Mouse (Mus musculus): ENCODE measurements at regions not wholly inside any gene's neighbourhood (a gene's known extent, or its start where the extent isn't known, plus 50 kb on each side); places are given as distances from the start of the nearest gene placed in this dataset.

GRCm38 (mm10) chr3:15154153-15154552 is 177.9 kb downstream of the Gm9733 start:
- H3K4me3 ChIP-seq (ENCODE audit: low read depth, low read length): no peak overlapping the region
- no peaks in the 10 kb centered on the region for H3K27me3 ChIP-seq (ENCODE audit: control insufficient read depth, insufficient read depth, low read length)
- 93% methylated on average over 3 of the region's 3 CpGs for WGBS
- H3K27ac ChIP-seq (ENCODE audit: low read depth, low read length): no peak overlapping the region
- no peaks in the 10 kb centered on the region for H3K36me3 ChIP-seq (ENCODE audit: control insufficient read depth, insufficient read depth, low read length)
- H3K4me2 ChIP-seq (replicated peaks; ENCODE audit: low read depth, low read length): no peak overlapping the region
- no peak for ATAC-seq (ENCODE audit: low FRiP score)
- H3K9ac ChIP-seq (ENCODE audit: low read depth, low read length): no peak overlapping the region
- DNase-seq (ENCODE audit: low spot score): no peak
- no peaks in the 10 kb centered on the region for H3K9me3 ChIP-seq (ENCODE audit: control insufficient read depth, low read length)
- no peaks in the 10 kb centered on the region for H3K4me1 ChIP-seq (replicated peaks; ENCODE audit: control insufficient read depth, insufficient read depth, low read length)

- Histone ChIP-seq H3K4me3 (ENCODE audit: low read depth, low read length) (no peak overlapping the region), H3K27me3 (ENCODE audit: control insufficient read depth, insufficient read depth, low read length) (no peaks in the 10 kb centered on the region), H3K27ac (ENCODE audit: low read depth, low read length) (no peak overlapping the region), H3K9me3 (ENCODE audit: control insufficient read depth, low read length) (no peaks in the 10 kb centered on the region), H3K4me2 (replicated peaks; ENCODE audit: low read depth, low read length) (no peak overlapping the region), H3K36me3 (ENCODE audit: control insufficient read depth, insufficient read depth, low read length) (no peaks in the 10 kb centered on the region), H3K4me1 (replicated peaks; ENCODE audit: control insufficient read depth, insufficient read depth, low read length) (no peaks in the 10 kb centered on the region), H3K9ac (ENCODE audit: low read depth, low read length) (no peak overlapping the region)
- 76% methylated on average over 4 of the region's 4 CpGs for WGBS
- no peak for DNase-seq (ENCODE audit: low spot score)
- no peak for ATAC-seq (ENCODE audit: low FRiP score)
These were observed 175.4 kb downstream of the Gm9733 start for GRCm38 (mm10) chr3:15156681-15157080.

GRCm38 (mm10) chr3:15157842-15158241 is 174.3 kb downstream of the Gm9733 start:
- Histone ChIP-seq H3K9me3 (ENCODE audit: control insufficient read depth, low read length) (no peaks in the 10 kb centered on the region), H3K27ac (ENCODE audit: low read depth, low read length) (no peak overlapping the region), H3K36me3 (ENCODE audit: control insufficient read depth, insufficient read depth, low read length) (no peaks in the 10 kb centered on the region), H3K4me1 (replicated peaks; ENCODE audit: control insufficient read depth, insufficient read depth, low read length) (no peaks in the 10 kb centered on the region), H3K4me3 (ENCODE audit: low read depth, low read length) (no peak overlapping the region), H3K9ac (ENCODE audit: low read depth, low read length) (no peak overlapping the region), H3K27me3 (ENCODE audit: control insufficient read depth, insufficient read depth, low read length) (no peaks in the 10 kb centered on the region), H3K4me2 (replicated peaks; ENCODE audit: low read depth, low read length) (no peak overlapping the region)
- 87% methylated on average over 1 of the region's 1 CpGs for whole genome bisulfite sequencing
- DNase-seq (ENCODE audit: low spot score): no peak
- no peak for ATAC-seq (ENCODE audit: low FRiP score)

- no peaks in the 10 kb centered on the region for H3K27me3 ChIP-seq (ENCODE audit: control insufficient read depth, insufficient read depth, low read length)
- no peak overlapping the region for H3K4me2 ChIP-seq (replicated peaks; ENCODE audit: low read depth, low read length)
- no peak overlapping the region for H3K9ac ChIP-seq (ENCODE audit: low read depth, low read length)
- DNase-seq (ENCODE audit: low spot score) (no peak), ATAC-seq (ENCODE audit: low FRiP score) (no peak)
- no peaks in the 10 kb centered on the region for H3K4me1 ChIP-seq (replicated peaks; ENCODE audit: control insufficient read depth, insufficient read depth, low read length)
- H3K36me3 ChIP-seq (ENCODE audit: control insufficient read depth, insufficient read depth, low read length): no peaks in the 10 kb centered on the region
- WGBS: 90% methylated on average over 8 of the region's 8 CpGs
- H3K27ac ChIP-seq (ENCODE audit: low read depth, low read length): no peak overlapping the region
- no peaks in the 10 kb centered on the region for H3K9me3 ChIP-seq (ENCODE audit: control insufficient read depth, low read length)
- no peak overlapping the region for H3K4me3 ChIP-seq (ENCODE audit: low read depth, low read length)
These were observed 173.2 kb downstream of the Gm9733 start for GRCm38 (mm10) chr3:15158926-15159325.

- Histone ChIP-seq H3K9ac (ENCODE audit: low read depth, low read length) (no peak overlapping the region), H3K27me3 (ENCODE audit: control insufficient read depth, insufficient read depth, low read length) (no peaks in the 10 kb centered on the region), H3K4me3 (ENCODE audit: low read depth, low read length) (no peak overlapping the region), H3K4me2 (replicated peaks; ENCODE audit: low read depth, low read length) (no peak overlapping the region), H3K27ac (ENCODE audit: low read depth, low read length) (no peak overlapping the region), H3K4me1 (replicated peaks; ENCODE audit: control insufficient read depth, insufficient read depth, low read length) (no peaks in the 10 kb centered on the region), H3K36me3 (ENCODE audit: control insufficient read depth, insufficient read depth, low read length) (no peaks in the 10 kb centered on the region), H3K9me3 (ENCODE audit: control insufficient read depth, low read length) (no peaks in the 10 kb centered on the region)
- WGBS: 79% methylated on average over 7 of the region's 8 CpGs
- DNase-seq (ENCODE audit: low spot score) (no peak), ATAC-seq (ENCODE audit: low FRiP score) (no peak)
These were observed 172.0 kb downstream of the Gm9733 start for GRCm38 (mm10) chr3:15159965-15160714.

- no peak overlapping the region for H3K27ac ChIP-seq (ENCODE audit: low read depth, low read length)
- 97% methylated on average over 2 of the region's 2 CpGs for WGBS
- no peak overlapping the region for H3K9ac ChIP-seq (ENCODE audit: low read depth, low read length)
- no peak for ATAC-seq (ENCODE audit: low FRiP score)
- no peak overlapping the region for H3K4me2 ChIP-seq (replicated peaks; ENCODE audit: low read depth, low read length)
- H3K4me1 ChIP-seq (replicated peaks; ENCODE audit: control insufficient read depth, insufficient read depth, low read length): no peaks in the 10 kb centered on the region
- H3K36me3 ChIP-seq (ENCODE audit: control insufficient read depth, insufficient read depth, low read length): no peaks in the 10 kb centered on the region
- H3K27me3 ChIP-seq (ENCODE audit: control insufficient read depth, insufficient read depth, low read length): no peaks in the 10 kb centered on the region
- H3K9me3 ChIP-seq (ENCODE audit: control insufficient read depth, low read length): no peaks in the 10 kb centered on the region
- H3K4me3 ChIP-seq (ENCODE audit: low read depth, low read length): no peak overlapping the region
- DNase-seq (ENCODE audit: low spot score): no peak
These were observed 156.3 kb downstream of the Gm9733 start for GRCm38 (mm10) chr3:15175811-15176210.

- Histone ChIP-seq H3K4me2 (replicated peaks; ENCODE audit: low read depth, low read length) (no peak overlapping the region), H3K36me3 (ENCODE audit: control insufficient read depth, insufficient read depth, low read length) (no peaks in the 10 kb centered on the region), H3K27ac (ENCODE audit: low read depth, low read length) (no peak overlapping the region), H3K4me3 (ENCODE audit: low read depth, low read length) (no peak overlapping the region), H3K27me3 (ENCODE audit: control insufficient read depth, insufficient read depth, low read length) (no peaks in the 10 kb centered on the region), H3K9me3 (ENCODE audit: control insufficient read depth, low read length) (no peaks in the 10 kb centered on the region), H3K4me1 (replicated peaks; ENCODE audit: control insufficient read depth, insufficient read depth, low read length) (no peaks in the 10 kb centered on the region), H3K9ac (ENCODE audit: low read depth, low read length) (no peak overlapping the region)
- ATAC-seq (ENCODE audit: low FRiP score) (no peak), DNase-seq (ENCODE audit: low spot score) (no peak)
- WGBS: 81% methylated on average over 6 of the region's 6 CpGs
These were observed 152.9 kb downstream of the Gm9733 start for GRCm38 (mm10) chr3:15179079-15179812.

GRCm38 (mm10) chr3:15181111-15181510 is 151.0 kb downstream of the Gm9733 start:
- Histone ChIP-seq H3K4me1 (replicated peaks; ENCODE audit: control insufficient read depth, insufficient read depth, low read length) (no peaks in the 10 kb centered on the region), H3K4me2 (replicated peaks; ENCODE audit: low read depth, low read length) (no peak overlapping the region), H3K9me3 (ENCODE audit: control insufficient read depth, low read length) (no peaks in the 10 kb centered on the region), H3K27ac (ENCODE audit: low read depth, low read length) (no peak overlapping the region), H3K9ac (ENCODE audit: low read depth, low read length) (no peak overlapping the region), H3K36me3 (ENCODE audit: control insufficient read depth, insufficient read depth, low read length) (no peaks in the 10 kb centered on the region), H3K4me3 (ENCODE audit: low read depth, low read length) (no peak overlapping the region), H3K27me3 (ENCODE audit: control insufficient read depth, insufficient read depth, low read length) (no peaks in the 10 kb centered on the region)
- DNase-seq (ENCODE audit: low spot score): no peak
- WGBS: 92% methylated on average over 5 of the region's 5 CpGs
- ATAC-seq (ENCODE audit: low FRiP score): no peak

GRCm38 (mm10) chr3:15186731-15187130 is 145.4 kb downstream of the Gm9733 start:
- H3K4me3 ChIP-seq (ENCODE audit: low read depth, low read length): no peak overlapping the region
- H3K9me3 ChIP-seq (ENCODE audit: control insufficient read depth, low read length): no peaks in the 10 kb centered on the region
- H3K4me1 ChIP-seq (replicated peaks; ENCODE audit: control insufficient read depth, insufficient read depth, low read length): no peaks in the 10 kb centered on the region
- ATAC-seq (ENCODE audit: low FRiP score) (no peak), DNase-seq (ENCODE audit: low spot score) (no peak)
- WGBS: 90% methylated on average over 3 of the region's 3 CpGs
- no peak overlapping the region for H3K27ac ChIP-seq (ENCODE audit: low read depth, low read length)
- H3K9ac ChIP-seq (ENCODE audit: low read depth, low read length): no peak overlapping the region
- no peaks in the 10 kb centered on the region for H3K27me3 ChIP-seq (ENCODE audit: control insufficient read depth, insufficient read depth, low read length)
- H3K4me2 ChIP-seq (replicated peaks; ENCODE audit: low read depth, low read length): no peak overlapping the region
- H3K36me3 ChIP-seq (ENCODE audit: control insufficient read depth, insufficient read depth, low read length): no peaks in the 10 kb centered on the region

Data from hindbrain, embryonic 11.5 days (tissue).